Mouse (Mus musculus): ENCODE measurements at regions not wholly inside any gene's neighbourhood (a gene's known extent, or its start where the extent isn't known, plus 50 kb on each side); places are given as distances from the start of the nearest gene placed in this dataset.

DNA sequence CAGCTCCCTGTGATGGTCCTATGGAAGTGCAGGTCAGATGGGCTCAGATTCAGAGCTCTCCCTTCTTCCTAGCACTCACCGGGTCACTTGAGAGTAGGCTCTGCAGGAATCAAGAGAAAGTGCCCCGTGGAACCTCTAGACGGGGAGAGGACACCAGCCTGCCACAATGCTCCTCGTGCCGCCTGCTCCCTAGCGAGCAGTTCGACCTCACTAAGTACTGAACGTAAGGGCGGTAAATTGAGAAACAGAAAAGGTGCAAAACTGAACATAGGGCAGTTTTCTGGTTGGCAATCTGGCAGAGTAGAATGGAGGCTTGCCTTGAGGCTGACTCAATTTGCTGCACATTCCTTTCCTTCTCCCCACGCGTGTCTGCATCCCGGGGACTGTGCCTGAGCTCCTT, 115.7 kb downstream of the Zfp706 start:
- DNase-seq, result no peak
- intact Hi-C loops (cut with DNase I), result no loop called here

- no peak for DNase-seq
- intact Hi-C loops (cut with DNase I), result no loop called here
Observed at GRCm38 (mm10) chr15:36891296-36891695, 116.3 kb downstream of the Zfp706 start.

DNA sequence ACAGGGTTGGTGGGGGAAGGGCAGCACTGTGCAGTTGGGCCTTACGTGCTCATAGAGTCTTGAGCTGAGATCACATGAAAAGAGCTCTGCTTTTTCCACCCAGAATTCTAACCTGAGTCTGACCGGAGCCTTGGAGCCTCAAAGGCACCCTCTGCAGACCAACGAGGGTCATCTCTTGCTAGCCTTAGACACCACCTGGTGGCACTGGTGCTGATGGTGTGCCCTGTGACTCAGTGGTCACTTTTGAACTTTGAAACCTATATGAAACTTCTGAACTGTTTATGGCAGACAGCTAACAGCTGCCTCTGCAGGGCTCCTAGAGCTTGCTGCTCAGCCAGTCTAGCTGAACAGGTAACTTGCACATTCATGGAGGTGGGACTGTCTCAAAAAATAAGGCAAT, 118.5 kb downstream of the Zfp706 start:
- DNase-seq, result no peak
- intact Hi-C loops (cut with DNase I), result no loop called here

DNA sequence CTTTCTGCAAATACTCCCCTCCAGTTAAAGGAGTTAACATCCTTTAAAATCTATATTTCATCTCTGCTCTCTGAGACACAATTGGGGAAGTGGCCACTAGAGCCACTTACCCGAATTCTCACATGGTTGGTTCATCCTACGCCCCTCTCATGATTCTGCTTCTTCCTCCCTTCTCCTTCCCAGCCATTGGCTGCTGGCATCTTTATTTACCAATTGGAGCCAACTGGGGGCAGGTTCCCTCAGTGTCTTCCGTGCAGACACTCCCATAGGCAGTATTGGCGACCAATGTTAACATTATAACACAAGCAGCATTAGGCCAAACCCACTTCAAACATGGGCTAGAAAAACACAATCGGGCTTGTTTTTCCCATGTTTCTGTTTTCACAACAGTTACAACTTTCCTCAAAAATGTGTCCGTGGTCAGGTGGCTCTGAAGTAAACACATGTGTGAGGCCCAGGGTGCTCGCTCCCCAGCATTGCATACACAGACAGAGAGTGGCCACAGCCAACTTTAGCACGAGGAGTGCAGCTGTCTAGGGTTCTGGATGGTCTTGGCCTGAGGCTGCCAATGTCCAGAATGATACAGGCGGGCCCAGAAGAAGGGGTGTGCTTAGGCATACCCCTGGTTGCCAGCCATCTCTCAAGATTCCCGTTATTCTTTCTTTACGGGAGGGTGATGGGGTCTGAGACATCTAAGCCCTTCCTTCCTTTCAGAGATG, 119.1 kb downstream of the Zfp706 start:
- intact Hi-C loops (cut with DNase I), result no loop called here
- no peak for DNase-seq

DNA sequence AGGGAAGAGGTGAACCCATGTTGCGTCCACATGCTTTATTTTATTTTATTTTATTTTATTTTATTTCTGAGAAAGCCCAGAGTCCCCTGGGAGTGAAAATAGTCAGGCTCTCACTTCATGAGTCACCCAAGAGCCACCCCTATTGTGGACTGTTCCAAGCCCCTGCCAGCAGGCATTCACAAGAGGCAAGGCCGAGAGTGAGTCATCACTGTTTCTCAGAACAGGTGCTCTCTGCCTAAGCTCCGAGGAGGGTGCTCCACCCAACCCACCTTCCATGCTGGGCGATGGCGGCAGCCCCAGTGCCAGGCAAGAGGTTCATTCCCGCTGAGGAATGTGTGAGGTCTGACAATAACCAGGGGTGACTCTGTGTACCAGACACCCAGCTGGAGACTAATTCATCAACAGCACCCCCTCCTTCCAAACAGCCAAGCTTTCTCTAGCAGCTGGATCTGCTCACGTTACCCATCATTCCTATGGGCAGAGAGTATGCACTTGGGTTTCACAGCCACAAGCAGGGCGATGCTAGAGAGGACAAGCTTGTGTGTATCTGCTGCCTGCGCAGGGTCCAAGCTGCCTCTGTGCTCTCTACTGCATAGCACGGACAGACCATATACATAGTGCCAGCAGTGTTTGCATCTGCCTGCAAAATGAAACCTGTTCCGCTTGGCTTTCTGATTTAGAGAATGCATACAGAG, 122.8 kb downstream of the Zfp706 start:
- intact Hi-C loops (cut with DNase I), result no loop called here
- no peak for DNase-seq

DNA sequence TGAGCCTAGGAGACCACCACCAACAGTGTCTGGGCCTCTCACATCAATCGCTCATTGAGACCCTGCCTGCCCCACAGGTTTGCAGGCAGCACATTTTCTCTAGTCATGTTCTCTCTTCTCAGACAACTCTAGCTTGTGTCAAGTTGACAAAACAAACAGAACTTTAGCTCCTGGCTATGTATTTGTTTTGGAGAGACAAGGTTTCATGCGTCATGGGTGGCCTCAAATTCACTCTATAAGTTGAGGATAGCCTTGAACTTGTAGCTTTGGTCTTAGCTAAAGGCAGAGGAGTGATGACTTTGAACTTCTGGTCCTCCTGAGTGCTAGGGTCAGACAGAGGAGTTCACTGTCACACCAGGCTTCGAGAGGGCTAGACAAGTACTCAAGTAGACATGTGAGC, 123.5 kb downstream of the Zfp706 start:
- intact Hi-C loops (cut with DNase I), result no loop called here

DNA sequence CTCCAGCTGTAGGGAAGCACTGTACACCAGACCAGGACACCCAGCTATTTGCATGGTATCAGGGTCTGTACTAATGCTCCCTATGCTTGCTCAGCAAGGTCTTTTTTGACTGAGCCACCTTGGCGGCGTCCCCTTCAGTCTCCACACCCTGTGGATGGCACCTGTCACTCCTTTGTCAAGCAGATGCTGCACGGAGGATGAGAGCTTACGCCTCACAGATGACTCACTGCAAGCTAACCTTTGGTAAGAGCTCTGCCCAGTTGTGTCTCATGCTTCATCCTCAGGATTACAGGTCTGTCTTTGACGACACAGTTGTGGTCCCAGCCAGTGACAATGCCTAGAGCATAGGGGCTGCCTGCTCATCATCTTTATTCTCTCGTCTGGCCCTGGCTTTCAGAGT, 124.4 kb downstream of the Zfp706 start:
- intact Hi-C loops (cut with DNase I), result no loop called here
- no peak for DNase-seq

More for the DNA sequence above, 123.5 kb downstream of the Zfp706 start:
- DNase-seq, result no peak

GRCm38 (mm10) chr15:36881576-36881975, 126.0 kb downstream of the Zfp706 start:
- intact Hi-C loops (cut with DNase I), result no loop called here
- DNase-seq, result no peak

- intact Hi-C loops (cut with DNase I), result no loop called here
- no peak for DNase-seq
Observed at GRCm38 (mm10) chr15:36880602-36881001, 127.0 kb downstream of the Zfp706 start.

DNA sequence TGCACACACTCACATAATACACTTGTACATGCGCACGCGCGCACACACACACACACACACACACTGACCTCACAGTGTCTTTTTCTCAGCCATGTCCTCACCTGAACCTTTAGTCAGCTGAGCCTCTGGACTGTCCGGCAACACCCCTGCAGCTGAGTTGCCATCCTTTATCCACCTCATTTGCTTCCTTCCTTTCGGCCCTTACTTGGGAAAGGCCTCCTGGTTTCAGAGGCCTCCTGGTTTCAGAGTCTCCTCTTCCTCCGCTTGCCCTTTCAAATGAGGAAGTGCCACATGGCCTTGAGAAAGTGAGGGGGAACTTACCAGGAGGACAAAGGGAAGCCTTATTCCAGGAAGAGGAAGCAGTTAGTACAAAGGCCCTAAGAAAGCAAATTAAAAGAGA, 128.0 kb downstream of the Zfp706 start:
- intact Hi-C loops (cut with DNase I), result loop anchor here (5.0 kb wide), 3 partner anchors 47 to 128 kb away; partner anchors contain the start of gene Zfp706
- no peak for DNase-seq

- intact Hi-C loops (cut with DNase I), result loop anchor here (5.0 kb wide), 3 partner anchors 47 to 128 kb away; partner anchors contain the start of gene Zfp706
Observed at GRCm38 (mm10) chr15:36878960-36879359, 128.6 kb downstream of the Zfp706 start.

DNA sequence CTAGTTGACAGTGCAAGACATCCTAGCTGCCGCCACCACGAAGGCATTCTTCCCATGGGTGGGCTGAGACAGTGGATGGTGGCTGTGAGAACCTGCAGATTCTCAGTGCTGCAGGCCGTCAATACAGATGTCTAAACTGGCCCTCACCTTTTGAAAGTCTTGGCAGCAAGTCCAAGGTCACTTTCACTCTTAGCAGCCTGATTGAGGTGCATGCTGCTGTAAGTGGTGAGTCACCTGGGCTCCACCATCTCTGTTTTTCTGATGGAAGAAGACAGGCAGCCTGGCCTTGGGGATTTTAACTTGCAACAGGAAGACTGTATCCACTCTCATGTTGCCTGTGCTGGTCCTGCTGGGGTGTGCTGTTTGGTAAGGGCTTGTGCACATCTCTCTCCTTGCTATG, 129.3 kb downstream of the Zfp706 start:
- no peak for DNase-seq
- intact Hi-C loops (cut with DNase I), result loop anchor here (5.0 kb wide), 3 partner anchors 46 to 129 kb away; partner anchors contain the start of gene Zfp706

More at GRCm38 (mm10) chr15:36878960-36879359, 128.6 kb downstream of the Zfp706 start:
- DNase-seq, result no peak

- intact Hi-C loops (cut with DNase I), result loop anchor here (5.0 kb wide), 3 partner anchors 45 to 130 kb away; partner anchors contain the start of gene Zfp706
- no peak for DNase-seq
Observed at GRCm38 (mm10) chr15:36877501-36877900, 130.1 kb downstream of the Zfp706 start.

- DNase-seq, result peak in 1 of 2 experiments; percentile 18
- intact Hi-C loops (cut with DNase I), result loop anchor here (5.0 kb wide), 3 partner anchors 44 to 131 kb away; partner anchors contain the start of gene Zfp706
Observed at GRCm38 (mm10) chr15:36875980-36876778, 131.4 kb downstream of the Zfp706 start.

DNA sequence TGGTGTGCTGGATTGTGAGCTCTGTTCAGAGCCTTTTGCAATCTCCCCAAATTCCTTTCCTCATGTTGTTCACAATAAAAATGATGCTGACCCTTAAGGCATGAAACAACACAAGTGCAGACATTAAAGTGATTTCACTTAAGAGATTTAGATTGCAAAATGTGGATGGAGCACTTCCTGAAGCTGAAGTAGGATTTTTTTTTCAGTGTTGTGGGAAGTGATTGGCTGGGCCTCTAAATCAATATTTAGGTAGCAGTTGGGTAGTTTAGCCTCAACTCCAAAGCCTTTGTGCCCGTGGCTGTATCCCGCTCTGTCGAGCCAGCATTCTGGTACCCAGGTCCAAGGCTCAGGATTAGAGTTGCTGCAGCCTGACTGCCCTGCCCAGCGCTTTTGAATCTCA, 133.0 kb downstream of the Zfp706 start:
- DNase-seq, result no peak
- intact Hi-C loops (cut with DNase I), result no loop called here

DNA sequence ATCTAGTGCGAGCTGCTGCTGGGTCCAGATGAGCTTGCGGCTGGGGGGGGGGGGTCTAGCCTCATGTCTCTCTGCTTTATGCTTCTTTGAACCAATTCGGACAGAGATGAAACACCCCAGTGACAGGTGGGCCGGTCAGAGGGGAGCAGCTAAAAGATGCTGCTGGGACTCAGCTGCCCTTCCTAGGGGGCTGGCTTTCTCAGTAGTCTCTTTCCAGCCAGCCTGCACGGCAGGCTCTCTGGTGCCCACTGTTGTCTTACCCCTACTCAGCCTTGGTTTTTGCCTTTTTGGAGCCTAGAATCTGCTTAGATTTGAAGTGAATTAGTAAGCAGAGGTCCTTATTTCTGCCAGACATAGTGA, 133.7 kb downstream of the Zfp706 start:
- DNase-seq, result no peak
- intact Hi-C loops (cut with DNase I), result no loop called here

GRCm38 (mm10) chr15:36873058-36873883, 134.3 kb downstream of the Zfp706 start:
- intact Hi-C loops (cut with DNase I), result no loop called here
- DNase-seq, result peak; percentile 45 to 64

- DNase-seq, result no peak
- intact Hi-C loops (cut with DNase I), result no loop called here
Observed at GRCm38 (mm10) chr15:36872566-36872965, 135.0 kb downstream of the Zfp706 start.

DNA sequence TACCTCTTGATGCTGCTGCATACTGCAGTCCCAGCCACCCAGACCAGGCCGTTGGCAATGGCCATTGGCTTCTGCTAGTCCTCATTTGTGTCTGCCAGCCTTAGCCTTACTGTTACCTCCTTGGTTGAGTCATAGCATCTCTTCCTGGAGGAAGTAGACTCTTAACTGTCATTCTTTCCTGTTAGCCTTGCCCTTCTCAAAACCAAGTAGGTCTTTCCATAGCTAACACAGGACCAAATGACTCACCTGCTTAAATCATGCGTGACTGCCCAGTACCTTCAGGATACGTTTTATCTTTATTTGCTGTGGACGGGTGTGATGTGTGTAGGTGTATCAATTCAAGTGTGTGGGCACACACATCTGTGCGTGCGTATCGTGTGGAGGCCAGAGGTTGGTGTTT, 136.9 kb downstream of the Zfp706 start:
- DNase-seq, result no peak
- intact Hi-C loops (cut with DNase I), result no loop called here

DNA sequence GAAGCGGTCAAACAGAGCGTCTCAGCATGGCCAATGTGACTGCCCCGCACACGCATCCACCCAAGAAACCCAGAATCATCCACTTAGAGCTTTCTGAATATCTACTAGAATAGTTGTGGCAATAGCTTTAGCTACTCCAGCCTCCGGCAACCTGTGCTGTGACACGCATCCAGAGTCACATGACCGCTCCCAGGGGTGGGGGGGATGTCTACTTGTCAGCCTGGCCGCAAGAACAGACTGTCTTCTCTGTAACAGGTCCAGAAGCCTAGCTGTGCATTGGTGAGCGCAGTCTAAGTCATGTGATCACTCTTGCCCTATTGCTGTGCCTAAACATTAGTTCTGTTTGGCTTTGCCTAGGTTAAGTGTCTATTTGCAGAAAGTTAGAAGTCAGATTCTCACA, 137.5 kb downstream of the Zfp706 start:
- no peak for DNase-seq
- intact Hi-C loops (cut with DNase I), result no loop called here

All from heart, postnatal 36 days (tissue).